Comparison of ENCODE assay signal across 17 mouse cellular contexts in the genomic region with DNA sequence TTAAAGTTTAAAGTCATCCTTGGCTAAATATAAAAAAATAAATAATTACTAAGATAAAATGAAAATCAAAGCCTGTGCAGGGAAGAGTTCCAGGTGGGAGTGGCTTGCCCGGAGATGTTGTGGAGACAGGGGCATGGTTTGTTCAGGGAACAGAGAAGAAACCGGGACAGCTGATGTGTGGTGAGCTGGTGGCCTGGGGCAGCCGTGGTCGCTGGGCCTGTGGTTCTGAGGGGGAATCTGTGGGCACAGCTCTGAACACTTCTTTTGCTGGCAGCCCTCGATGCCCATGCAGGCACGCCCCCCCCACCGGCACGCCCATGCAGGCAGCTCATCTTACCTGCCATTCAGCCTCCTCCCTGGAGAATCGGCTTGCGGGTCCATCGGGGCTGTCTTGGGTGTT.
"Had no signal": no experiment of that assay in that cellular context is flagged by ENCODE, and none has a peak within 500 bp of the region (broad histone marks: within the 10 kb centered on the region; RNA-seq: fewer than 3 reads in every experiment).

No protein-coding gene starts in this region.

- H3K4me2 ChIP-seq: liver, embryonic 15.5 days; lung, embryonic 15.5 days; midbrain, embryonic 12.5 days; neural tube, embryonic 12.5 days had no signal

- H3K27ac ChIP-seq: liver, embryonic 15.5 days; lung, embryonic 15.5 days; macrophage; midbrain, embryonic 10.5 days; midbrain, embryonic 12.5 days; neural tube, embryonic 12.5 days had no signal

- H3K4me3 ChIP-seq: liver, embryonic 15.5 days; lung, embryonic 15.5 days; midbrain, embryonic 10.5 days; midbrain, embryonic 12.5 days; neural tube, embryonic 12.5 days had no signal

- H3K27me3 ChIP-seq: liver, embryonic 15.5 days; lung, embryonic 15.5 days; midbrain, embryonic 12.5 days; neural tube, embryonic 12.5 days had no signal

- ATAC-seq: liver, postnatal 0 days; lung, postnatal 0 days; midbrain, embryonic 16.5 days had no signal

- H3K4me1 ChIP-seq: liver, embryonic 15.5 days; lung, embryonic 15.5 days; midbrain, embryonic 10.5 days; midbrain, embryonic 12.5 days; neural tube, embryonic 12.5 days had no signal

- H3K9me3 ChIP-seq: liver, embryonic 15.5 days; lung, embryonic 15.5 days; midbrain, embryonic 10.5 days; midbrain, embryonic 12.5 days; neural tube, embryonic 12.5 days had no signal

- H3K9ac ChIP-seq: liver, embryonic 15.5 days; liver, postnatal 0 days; lung, embryonic 15.5 days; midbrain, embryonic 12.5 days; neural tube, embryonic 12.5 days had no signal

- DNase-seq: liver, postnatal 0 days; lung, adult 2 months; lung, postnatal 14 days; lung, postnatal 36 days; midbrain, embryonic 14.5 days; right cerebral cortex, postnatal 14 days; thymus, adult 2 months; thymus, postnatal 25 days; thymus, postnatal 4 days had no signal
